Mouse (Mus musculus) stomach, embryonic 14.5 days (tissue): ENCODE data around the gene Dctpp1. TPM values are rescaled to one million over a fixed set of nuclear protein-coding genes. Genes with fewer than 3 reads are reported as not detected.

Experiments
- ATAC-seq: fragments of 200-750 bp; cut with Nextera tagmentation; 2 replicates; pipeline ENCODE4 v1.8.0; 2017; ENCODE audit warnings: low read depth, moderate TSS enrichment; ENCODE audit not compliant: insufficient number of reproducible peaks, insufficient read depth, low FRiP score
- H3K27ac ChIP-seq: fragments of 300-500 bp; sonication (generic); 2 replicates; pipeline ENCODE4 v1.5.1; 2014; ENCODE audit warnings: mild to moderate bottlenecking, low read length, moderate library complexity, mixed read lengths
- H3K27me3 ChIP-seq: fragments of 300-500 bp; sonication (generic); 2 replicates; pipeline ENCODE4 v1.6.1; 2014; ENCODE audit warnings: low read length, control low read depth, mixed read lengths; ENCODE audit not compliant: control insufficient read depth, insufficient read depth
- H3K36me3 ChIP-seq: fragments of 300-500 bp; sonication (generic); 2 replicates; pipeline ENCODE4 v1.6.1; 2014; ENCODE audit warnings: mild to moderate bottlenecking, control low read depth, low read length, moderate library complexity, mixed read lengths; ENCODE audit not compliant: control insufficient read depth, insufficient read depth
- H3K4me1 ChIP-seq: fragments of 300-500 bp; sonication (generic); 2 replicates; pipeline ENCODE4 v1.6.1; 2014; ENCODE audit warnings: low read length, control low read depth, mixed read lengths; ENCODE audit not compliant: control insufficient read depth, insufficient read depth
- H3K4me2 ChIP-seq: fragments of 300-500 bp; sonication (generic); replicated peaks from 2 replicates; pipeline ENCODE4 v1.6.1; 2014; ENCODE audit warnings: low read depth, low read length, control low read depth
- H3K4me3 ChIP-seq: fragments of 300-500 bp; sonication (generic); 2 replicates; pipeline ENCODE4 v1.5.1; 2014; ENCODE audit warnings: low read depth, low read length, control low read depth
- H3K9ac ChIP-seq: fragments of 300-500 bp; sonication (generic); replicated peaks from 2 replicates; pipeline ENCODE4 v1.6.1; 2014; ENCODE audit warnings: low read depth, mild to moderate bottlenecking, control low read depth, low read length, moderate library complexity, mixed read lengths
- H3K9me3 ChIP-seq: fragments of 300-500 bp; sonication (generic); 2 replicates; pipeline ENCODE4 v1.6.1; 2016; ENCODE audit warnings: low read depth, low read length, control low read depth; ENCODE audit not compliant: control insufficient read depth
- WGBS: fragments of 180-500 bp; shearing (Covaris S2); extraction: QIAGEN DNeasy Blood & Tissue Kit; methylation state at CpG from one replicate; pipeline ENCODE4 v1.1.7; 2014; 5-methylcytosine and 5-hydroxymethylcytosine counted together
- polyA plus RNA-seq: library from polyadenylated mRNA; unstranded; fragments of >200 nt; fragmentation: Nextera tagmentation; extraction: Ambion mirVana; gene quantifications from 2 replicates; pipeline ENCODE4 v1.2.1, GENCODE M21; 2014

Dctpp1 gene
- 175 and 202 TPM in 2 replicates for polyA plus RNA-seq

GRCm38 (mm10) chr7:127260309-127261111 is at the start of gene Dctpp1:
Gene Dctpp1 (minus strand): TSS chr7:127260709.
- ATAC-seq, result peak; percentile 98
- Histone ChIP-seq H3K4me3 (peak within 1 kb of the TSS; percentile 70), H3K27me3 (no peaks in the 10 kb centered on the region), H3K27ac (no peak within 1 kb of the TSS), H3K4me2 (peak within 1 kb of the TSS; percentile 71), H3K36me3 (peaks cover 18% of the 10 kb centered on the region; the same call in 1 of the 2 replicates), H3K9ac (peak within 1 kb of the TSS; percentile 65), H3K4me1 (0 out of 2 replicates have a peak, but pooled peaks cover 2% of the 10 kb centered on the region), H3K9me3 (no peaks in the 10 kb centered on the region)
- under 1% methylated on average over 50 of the region's 50 CpGs for WGBS

GRCm38 (mm10) chr7:127309951-127310350 is 49.4 kb upstream of the Dctpp1 start:
- no peak overlapping the region for H3K9ac ChIP-seq
- no peaks in the 10 kb centered on the region for H3K27me3 ChIP-seq
- ATAC-seq, result no peak
- H3K27ac ChIP-seq, result no peak overlapping the region
- no peaks in the 10 kb centered on the region for H3K9me3 ChIP-seq
- H3K4me3 ChIP-seq, result no peak overlapping the region
- H3K36me3 ChIP-seq, result no peaks in the 10 kb centered on the region
- no peak overlapping the region for H3K4me2 ChIP-seq
- WGBS, result 63% methylated on average over 12 of the region's 12 CpGs
- H3K4me1 ChIP-seq, result no peaks in the 10 kb centered on the region

GRCm38 (mm10) chr7:127308887-127309286 is 48.4 kb upstream of the Dctpp1 start:
- Histone ChIP-seq H3K27ac (no peak overlapping the region), H3K36me3 (no peaks in the 10 kb centered on the region), H3K4me1 (no peaks in the 10 kb centered on the region), H3K9ac (no peak overlapping the region), H3K4me3 (no peak overlapping the region), H3K9me3 (no peaks in the 10 kb centered on the region), H3K27me3 (no peaks in the 10 kb centered on the region), H3K4me2 (no peak overlapping the region)
- ATAC-seq, result no peak
- 79% methylated on average over 4 of the region's 4 CpGs for WGBS

DNA sequence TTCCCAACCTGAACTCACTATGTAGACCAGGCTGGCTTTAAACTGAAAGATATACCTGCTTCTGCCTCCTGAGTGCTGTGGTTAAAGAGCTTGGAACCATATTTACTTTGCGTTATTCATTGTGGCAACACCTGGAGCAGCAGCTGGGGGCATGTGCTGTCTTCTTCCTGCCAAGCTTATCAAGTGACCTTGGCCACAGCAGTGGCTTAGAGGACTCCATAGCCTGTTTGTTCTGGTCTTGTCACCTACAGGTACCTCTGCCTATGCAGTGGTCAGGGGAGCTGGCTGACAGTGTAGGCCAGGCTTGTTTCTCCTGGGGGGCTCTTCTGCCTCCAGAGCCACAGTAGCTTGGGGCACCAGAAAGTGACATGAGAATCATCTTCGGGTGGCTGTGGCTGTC is 47.9 kb upstream of the Dctpp1 start:
- Histone ChIP-seq H3K9me3 (no peaks in the 10 kb centered on the region), H3K4me3 (no peak overlapping the region), H3K27me3 (no peaks in the 10 kb centered on the region), H3K36me3 (no peaks in the 10 kb centered on the region), H3K9ac (no peak overlapping the region), H3K4me2 (no peak overlapping the region), H3K4me1 (no peaks in the 10 kb centered on the region), H3K27ac (no peak overlapping the region)
- no peak; the same call in 1 of the 2 replicates for ATAC-seq
- WGBS, result 86% methylated on average over 2 of the region's 2 CpGs

- Histone ChIP-seq H3K4me2 (no peak overlapping the region), H3K9me3 (no peaks in the 10 kb centered on the region), H3K36me3 (no peaks in the 10 kb centered on the region), H3K27ac (no peak overlapping the region), H3K27me3 (no peaks in the 10 kb centered on the region), H3K4me1 (no peaks in the 10 kb centered on the region), H3K9ac (no peak overlapping the region), H3K4me3 (no peak overlapping the region)
- WGBS, result 93% methylated on average over 5 of the region's 5 CpGs
- no peak for ATAC-seq
Observed at GRCm38 (mm10) chr7:127297586-127298193, 37.2 kb upstream of the Dctpp1 start.

- H3K4me3 ChIP-seq, result no peak overlapping the region
- no peaks in the 10 kb centered on the region for H3K36me3 ChIP-seq
- no peak overlapping the region for H3K27ac ChIP-seq
Observed at GRCm38 (mm10) chr7:127296786-127297555, 36.5 kb upstream of the Dctpp1 start.

GRCm38 (mm10) chr7:127296098-127296497 is 35.6 kb upstream of the Dctpp1 start, which contains the start of gene Itgal:
Gene Itgal (plus strand): TSS chr7:127296260.
- Histone ChIP-seq H3K4me1 (no peaks in the 10 kb centered on the region), H3K36me3 (no peaks in the 10 kb centered on the region), H3K9ac (no peak within 1 kb of the TSS), H3K4me2 (no peak within 1 kb of the TSS), H3K4me3 (no peak within 1 kb of the TSS), H3K27me3 (no peaks in the 10 kb centered on the region), H3K9me3 (no peaks in the 10 kb centered on the region), H3K27ac (no peak within 1 kb of the TSS)
- WGBS, result 78% methylated on average over 11 of the region's 11 CpGs
- no peak for ATAC-seq

More at GRCm38 (mm10) chr7:127296786-127297555, 36.5 kb upstream of the Dctpp1 start:
- Histone ChIP-seq H3K9me3 (no peaks in the 10 kb centered on the region), H3K4me2 (no peak overlapping the region), H3K4me1 (no peaks in the 10 kb centered on the region), H3K27me3 (no peaks in the 10 kb centered on the region), H3K9ac (no peak overlapping the region)
- ATAC-seq, result 0 out of 2 replicates have a peak, but pooled peaks have one; percentile 37
- 85% methylated on average over 5 of the region's 5 CpGs for WGBS

DNA sequence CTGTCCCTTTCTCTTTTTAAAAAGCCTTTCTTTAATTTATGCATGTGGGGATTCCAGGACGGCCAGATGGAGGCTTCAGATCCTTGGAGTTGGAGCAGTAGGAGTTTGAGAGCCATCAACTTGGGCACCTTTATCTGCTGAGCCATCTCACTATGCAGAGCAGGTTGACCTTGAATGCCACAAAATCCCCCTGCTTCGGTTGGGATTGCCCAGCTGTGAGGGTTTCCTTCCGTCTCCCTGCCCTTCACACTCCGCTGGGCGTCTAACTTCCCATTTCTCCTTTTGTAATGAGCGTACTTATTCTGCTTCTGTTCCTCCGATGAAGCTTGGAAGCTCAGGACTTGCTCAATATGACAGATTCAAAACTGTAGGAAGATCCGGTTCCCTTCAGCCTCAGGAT is 29.6 kb upstream of the Dctpp1 start:
- Histone ChIP-seq H3K36me3 (no peaks in the 10 kb centered on the region), H3K27ac (no peak overlapping the region), H3K4me1 (no peaks in the 10 kb centered on the region), H3K9ac (no peak overlapping the region), H3K4me3 (no peak overlapping the region), H3K27me3 (no peaks in the 10 kb centered on the region), H3K4me2 (no peak overlapping the region), H3K9me3 (peaks cover 10% of the 10 kb centered on the region)
- 69% methylated on average over 8 of the region's 8 CpGs for WGBS
- no peak for ATAC-seq
